Mouse (Mus musculus) embryonic facial prominence, embryonic 15.5 days (tissue): ENCODE data around the gene Cd40. TPM values are rescaled to one million over a fixed set of nuclear protein-coding genes. Genes with fewer than 3 reads are reported as not detected.

ENCODE experiments used
- ATAC-seq: fragments of 200-750 bp; cut with Nextera tagmentation; 2 replicates; pipeline ENCODE4 v1.8.0; 2017; ENCODE audit warnings: low read depth, moderate TSS enrichment; ENCODE audit not compliant: insufficient number of reproducible peaks, low FRiP score, low TSS enrichment
- H3K27ac ChIP-seq: fragments of 300-500 bp; sonication (generic); replicated peaks from 2 replicates; pipeline ENCODE4 v1.5.1; 2015; ENCODE audit warnings: mild to moderate bottlenecking, inconsistent platforms
- H3K27me3 ChIP-seq: fragments of 300-500 bp; sonication (generic); 2 replicates; pipeline ENCODE4 v1.6.1; 2015; ENCODE audit warnings: inconsistent platforms
- H3K36me3 ChIP-seq: fragments of 300-500 bp; sonication (generic); 2 replicates; pipeline ENCODE4 v1.6.1; 2015; ENCODE audit warnings: mild to moderate bottlenecking, inconsistent platforms
- H3K4me1 ChIP-seq: fragments of 300-500 bp; sonication (generic); 2 replicates; pipeline ENCODE4 v1.6.1; 2015; ENCODE audit warnings: inconsistent platforms
- H3K4me2 ChIP-seq: fragments of 300-500 bp; sonication (generic); replicated peaks from 2 replicates; pipeline ENCODE4 v1.6.1; 2015; ENCODE audit warnings: mild to moderate bottlenecking, inconsistent platforms
- H3K4me3 ChIP-seq: fragments of 300-500 bp; sonication (generic); replicated peaks from 2 replicates; pipeline ENCODE4 v1.5.1; 2015; ENCODE audit warnings: mild to moderate bottlenecking, inconsistent platforms
- H3K9ac ChIP-seq: fragments of 300-500 bp; sonication (generic); 2 replicates; pipeline ENCODE4 v1.6.1; 2015; ENCODE audit warnings: inconsistent platforms
- H3K9me3 ChIP-seq: fragments of 300-500 bp; sonication (generic); replicated peaks from 2 replicates; pipeline ENCODE4 v1.6.1; 2016; ENCODE audit warnings: inconsistent platforms
- WGBS: fragments of 180-500 bp; shearing (Covaris S2); methylation state at CpG from one replicate; pipeline ENCODE4 v1.1.7; 2015; 5-methylcytosine and 5-hydroxymethylcytosine counted together
- polyA plus RNA-seq: library from polyadenylated mRNA; unstranded; fragments of >200 nt; fragmentation: Nextera tagmentation; extraction: Ambion mirVana; gene quantifications from 2 replicates; pipeline ENCODE4 v1.2.1, GENCODE M21; 2015

Gene Cd40
- polyA plus RNA-seq, 1 experiment from 2014 or later, result 7.7 TPM

DNA sequence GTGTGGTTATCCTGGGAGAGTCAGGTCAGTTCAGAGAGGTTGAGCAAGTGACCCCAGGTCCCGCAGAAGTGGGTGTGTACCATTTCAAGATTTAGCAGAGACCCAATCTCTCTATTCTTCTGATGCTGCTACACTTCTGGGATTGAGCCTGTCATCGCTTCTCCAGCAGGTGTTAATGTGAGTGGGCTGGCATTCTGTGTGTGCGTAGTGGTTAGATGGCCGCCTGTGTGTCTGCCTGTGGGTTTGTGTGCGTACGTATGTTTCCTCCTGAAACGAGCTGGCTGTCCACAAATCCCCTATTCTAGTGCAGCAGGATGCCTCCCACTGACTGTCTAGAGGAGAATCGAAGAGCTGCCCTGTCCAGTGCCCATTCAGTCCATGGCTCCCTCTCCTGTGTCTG lies 22.6 kb downstream of the Cd40 start:
- Histone ChIP-seq H3K27ac (no peak overlapping the region), H3K9ac (no peak overlapping the region), H3K9me3 (no peaks in the 10 kb centered on the region), H3K4me1 (peaks cover 4% of the 10 kb centered on the region; the same call in 1 of the 2 replicates), H3K4me3 (no peak overlapping the region), H3K36me3 (no peaks in the 10 kb centered on the region), H3K27me3 (peaks cover 83% of the 10 kb centered on the region), H3K4me2 (no peak overlapping the region)
- 68% methylated on average over 8 of the region's 8 CpGs for WGBS
- no peak for ATAC-seq

DNA sequence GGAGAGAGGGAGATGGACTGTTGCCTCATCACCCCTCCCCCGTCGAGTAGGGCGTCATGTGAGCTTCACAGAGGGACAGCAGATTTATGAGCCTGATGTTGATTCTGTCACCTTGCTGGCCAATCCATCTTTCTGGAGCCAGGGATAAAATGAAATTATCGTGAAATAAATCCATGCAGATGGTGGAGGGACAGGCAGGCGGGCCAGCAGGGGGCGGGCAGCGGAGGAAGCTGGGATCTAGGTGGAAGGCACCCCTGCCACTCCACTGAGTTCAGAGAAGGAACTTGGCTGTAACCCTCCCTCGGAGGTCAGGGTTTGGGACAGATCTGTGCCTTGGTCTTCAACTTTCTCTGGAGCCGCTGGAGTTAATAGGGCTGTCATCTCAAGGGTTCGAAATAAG lies 23.2 kb downstream of the Cd40 start:
- no peak overlapping the region for H3K9ac ChIP-seq
- H3K4me1 ChIP-seq, result no peaks in the 10 kb centered on the region; the same call in 1 of the 2 replicates
- no peak overlapping the region for H3K27ac ChIP-seq
- 26% methylated on average over 10 of the region's 10 CpGs for WGBS
- no peak overlapping the region for H3K4me2 ChIP-seq
- peaks cover 77% of the 10 kb centered on the region for H3K27me3 ChIP-seq
- no peak for ATAC-seq
- no peak overlapping the region for H3K4me3 ChIP-seq
- H3K9me3 ChIP-seq, result no peaks in the 10 kb centered on the region
- no peaks in the 10 kb centered on the region for H3K36me3 ChIP-seq

DNA sequence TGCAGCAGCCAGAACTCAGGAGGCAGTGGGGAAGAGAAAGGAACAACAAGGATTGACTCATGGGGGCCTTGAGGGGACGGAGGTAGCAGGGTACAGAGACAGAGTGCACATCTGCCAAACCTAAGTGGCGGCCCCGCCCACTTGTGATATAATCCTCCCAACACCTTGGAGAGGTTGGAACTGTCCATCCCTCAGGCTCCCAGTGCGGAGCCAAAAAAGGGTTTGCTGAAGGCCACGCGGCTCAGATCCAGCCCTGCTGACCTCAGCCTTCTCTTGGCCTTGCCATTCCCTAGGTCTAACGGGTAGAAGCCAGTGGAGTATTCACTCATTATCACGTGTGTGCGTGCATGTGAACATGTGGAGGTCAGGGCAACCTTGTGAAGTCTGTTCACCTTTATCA lies 25.2 kb downstream of the Cd40 start:
- Histone ChIP-seq H3K27me3 (peaks cover 58% of the 10 kb centered on the region), H3K4me2 (no peak overlapping the region), H3K36me3 (no peaks in the 10 kb centered on the region), H3K27ac (no peak overlapping the region), H3K4me3 (no peak overlapping the region), H3K9me3 (no peaks in the 10 kb centered on the region), H3K9ac (no peak overlapping the region), H3K4me1 (no peaks in the 10 kb centered on the region; the same call in 1 of the 2 replicates)
- 18% methylated on average over 9 of the region's 9 CpGs for whole genome bisulfite sequencing
- no peak; the same call in 1 of the 2 replicates for ATAC-seq

DNA sequence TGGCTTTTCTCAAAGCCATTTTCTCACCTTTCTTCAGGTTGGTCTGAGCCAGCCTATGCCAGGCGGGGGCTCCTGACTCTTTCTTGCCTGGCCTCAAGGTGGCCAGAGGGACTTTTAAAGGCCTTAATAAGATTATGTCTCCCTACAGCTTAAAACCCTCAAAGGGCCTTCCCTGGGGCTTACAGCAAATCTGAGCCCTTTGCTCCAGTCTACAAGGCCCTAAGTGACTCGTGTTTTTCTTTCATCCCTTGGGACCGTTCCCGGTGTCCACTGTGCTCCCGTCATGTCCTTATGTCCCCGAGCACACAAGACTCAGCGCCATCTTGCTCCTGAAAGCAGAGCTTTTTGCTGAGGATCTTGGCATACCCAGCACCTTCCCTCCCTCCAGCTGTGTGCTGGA lies 25.8 kb downstream of the Cd40 start:
- Histone ChIP-seq H3K27me3 (peaks cover 52% of the 10 kb centered on the region), H3K4me1 (no peaks in the 10 kb centered on the region), H3K27ac (no peak overlapping the region), H3K9me3 (no peaks in the 10 kb centered on the region), H3K36me3 (no peaks in the 10 kb centered on the region), H3K4me2 (no peak overlapping the region), H3K4me3 (no peak overlapping the region), H3K9ac (no peak overlapping the region)
- 15% methylated on average over 7 of the region's 7 CpGs for WGBS
- no peak for ATAC-seq

DNA sequence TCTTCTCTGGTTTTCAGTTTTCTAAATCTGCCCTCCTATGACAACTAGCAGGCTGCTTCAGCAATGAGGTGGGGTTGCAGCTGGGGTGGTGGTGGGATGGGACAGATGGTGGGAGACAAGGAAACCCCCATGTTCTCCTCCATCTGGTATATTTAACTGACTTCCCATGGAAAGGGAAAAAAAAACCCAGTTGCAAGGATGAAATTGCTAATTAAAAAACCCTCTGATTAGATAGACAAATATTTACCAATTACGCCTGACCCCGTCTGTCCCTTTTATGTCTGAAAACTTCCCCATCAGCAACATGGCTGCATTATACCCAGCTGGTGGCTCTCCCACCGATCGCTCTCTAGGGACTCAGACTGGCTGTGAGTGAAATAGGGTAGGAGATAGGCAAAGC lies 31.2 kb downstream of the Cd40 start:
- H3K4me2 ChIP-seq, result no peak overlapping the region
- WGBS, result 74% methylated on average over 4 of the region's 4 CpGs
- H3K36me3 ChIP-seq, result no peaks in the 10 kb centered on the region
- no peak for ATAC-seq
- H3K9me3 ChIP-seq, result no peaks in the 10 kb centered on the region
- no peak overlapping the region for H3K9ac ChIP-seq
- H3K4me3 ChIP-seq, result no peak overlapping the region
- 0 out of 2 replicates have a peak, but pooled peaks cover 3% of the 10 kb centered on the region for H3K27me3 ChIP-seq
- H3K4me1 ChIP-seq, result no peaks in the 10 kb centered on the region
- no peak overlapping the region for H3K27ac ChIP-seq

DNA sequence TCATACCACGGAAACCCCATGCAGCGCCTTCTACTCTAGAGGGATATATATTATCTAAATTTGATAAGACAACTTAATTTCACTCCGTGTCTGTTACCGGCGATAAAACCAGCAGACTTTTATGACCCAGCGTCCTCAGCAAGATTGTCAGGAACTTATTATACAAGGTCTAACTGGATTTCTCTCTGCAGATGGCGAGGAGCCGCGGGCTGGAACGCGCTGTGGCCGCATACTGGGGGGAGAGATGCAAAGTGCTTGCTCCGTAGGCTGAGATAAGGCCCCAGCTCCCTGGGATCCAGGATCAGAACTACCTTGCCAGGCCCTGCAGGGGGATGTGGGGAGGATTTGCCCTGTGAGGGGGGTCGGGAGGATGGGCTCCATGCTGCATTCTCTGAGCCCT lies 34.0 kb downstream of the Cd40 start:
- Histone ChIP-seq H3K36me3 (no peaks in the 10 kb centered on the region), H3K4me1 (no peaks in the 10 kb centered on the region), H3K27ac (no peak overlapping the region), H3K9me3 (no peaks in the 10 kb centered on the region), H3K27me3 (0 out of 2 replicates have a peak, but pooled peaks cover 3% of the 10 kb centered on the region), H3K9ac (no peak overlapping the region), H3K4me3 (no peak overlapping the region), H3K4me2 (no peak overlapping the region)
- no peak for ATAC-seq
- 28% methylated on average over 14 of the region's 14 CpGs for WGBS

DNA sequence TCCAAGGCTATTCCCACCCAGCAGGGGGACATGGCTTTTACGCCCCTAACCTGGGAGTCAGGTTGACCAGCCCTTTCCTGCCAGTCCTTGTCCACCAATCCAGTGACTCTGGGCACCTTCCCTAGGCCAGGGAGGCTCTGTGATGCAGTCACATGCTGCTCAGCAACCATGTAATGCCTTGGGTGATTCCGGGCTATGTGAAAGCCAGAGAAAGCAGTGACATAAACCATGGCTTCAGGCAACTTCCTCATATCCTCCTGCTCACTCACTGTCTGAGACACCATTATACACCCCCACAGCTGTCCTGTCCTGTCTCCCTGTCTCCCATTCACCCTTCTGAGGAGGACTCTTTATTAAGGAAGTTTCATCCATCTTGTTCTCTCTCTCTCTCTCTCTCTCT lies 35.2 kb downstream of the Cd40 start, which contains the start of gene 1700025C18Rik:
TSS of gene 1700025C18Rik (minus strand) at position 101 of the 400 bp plus-strand sequence.
- no peak within 1 kb of the TSS for H3K9ac ChIP-seq
- WGBS, result 78% methylated on average over 2 of the region's 2 CpGs
- ATAC-seq, result no peak
- no peaks in the 10 kb centered on the region for H3K9me3 ChIP-seq
- H3K4me2 ChIP-seq, result no peak within 1 kb of the TSS
- no peak within 1 kb of the TSS for H3K27ac ChIP-seq
- H3K36me3 ChIP-seq, result no peaks in the 10 kb centered on the region
- H3K27me3 ChIP-seq, result peaks cover 4% of the 10 kb centered on the region; the same call in 1 of the 2 replicates
- H3K4me3 ChIP-seq, result no peak within 1 kb of the TSS
- no peaks in the 10 kb centered on the region for H3K4me1 ChIP-seq

DNA sequence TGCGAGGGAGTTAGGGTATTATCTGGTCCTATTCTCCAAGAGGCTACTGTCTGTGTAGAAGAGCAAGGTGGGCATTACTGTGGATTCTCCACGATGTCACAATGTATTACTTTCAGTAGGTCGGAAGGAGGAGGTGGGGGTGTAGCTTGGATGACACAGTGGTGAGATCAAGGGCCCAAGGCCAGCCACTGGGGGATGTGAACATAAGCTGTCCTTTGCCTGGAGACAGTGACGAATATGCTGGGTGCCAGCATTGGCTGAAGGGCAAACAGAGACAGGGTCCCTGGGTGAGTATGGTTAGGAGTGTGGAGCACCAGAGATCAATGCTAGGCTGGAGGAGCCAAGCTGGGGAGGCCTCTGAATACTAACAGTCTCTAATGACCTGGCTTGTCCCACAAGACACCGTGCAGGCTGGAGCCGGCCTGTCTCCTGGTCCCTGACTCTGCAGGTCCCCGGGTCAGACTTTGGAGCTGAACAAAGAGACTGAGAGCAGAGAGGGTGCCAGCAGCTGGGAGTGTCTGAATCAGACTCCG lies 36.1 kb downstream of the Cd40 start:
- ATAC-seq, result no peak
- H3K4me1 ChIP-seq, result no peaks in the 10 kb centered on the region

DNA sequence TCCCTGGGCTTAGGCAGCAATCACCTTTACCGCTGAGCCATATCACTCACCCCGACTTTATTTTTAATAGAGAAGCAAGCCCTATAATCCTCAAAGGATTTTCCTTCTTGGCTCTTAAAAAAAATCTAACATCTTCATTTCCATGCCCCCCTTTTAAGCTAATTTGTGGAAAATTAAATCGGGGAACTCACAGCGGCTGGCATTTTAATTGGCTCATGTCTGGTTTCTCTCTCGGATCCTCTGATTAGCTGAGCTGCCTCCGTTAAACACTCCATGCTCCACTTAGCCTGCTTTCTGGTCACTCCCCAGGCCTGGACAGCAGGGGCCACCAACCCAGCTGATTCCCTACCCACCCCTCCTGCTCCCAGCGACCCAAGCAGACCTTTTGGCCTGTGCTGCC lies 37.0 kb downstream of the Cd40 start:
- H3K9me3 ChIP-seq, result no peaks in the 10 kb centered on the region
- 45% methylated on average over 7 of the region's 7 CpGs for WGBS
- H3K4me3 ChIP-seq, result no peak overlapping the region
- H3K36me3 ChIP-seq, result no peaks in the 10 kb centered on the region
- H3K27ac ChIP-seq, result no peak overlapping the region
- peaks cover 21% of the 10 kb centered on the region for H3K27me3 ChIP-seq
- no peak overlapping the region for H3K9ac ChIP-seq
- H3K4me2 ChIP-seq, result no peak overlapping the region
- H3K4me1 ChIP-seq, result no peaks in the 10 kb centered on the region
- no peak for ATAC-seq

More for the DNA sequence above, 36.1 kb downstream of the Cd40 start:
- Histone ChIP-seq H3K4me3 (no peak overlapping the region), H3K9me3 (no peaks in the 10 kb centered on the region), H3K27ac (no peak overlapping the region), H3K9ac (no peak overlapping the region), H3K27me3 (peaks cover 12% of the 10 kb centered on the region; the same call in 1 of the 2 replicates), H3K4me2 (no peak overlapping the region), H3K36me3 (no peaks in the 10 kb centered on the region)
- WGBS, result 71% methylated on average over 8 of the region's 8 CpGs

DNA sequence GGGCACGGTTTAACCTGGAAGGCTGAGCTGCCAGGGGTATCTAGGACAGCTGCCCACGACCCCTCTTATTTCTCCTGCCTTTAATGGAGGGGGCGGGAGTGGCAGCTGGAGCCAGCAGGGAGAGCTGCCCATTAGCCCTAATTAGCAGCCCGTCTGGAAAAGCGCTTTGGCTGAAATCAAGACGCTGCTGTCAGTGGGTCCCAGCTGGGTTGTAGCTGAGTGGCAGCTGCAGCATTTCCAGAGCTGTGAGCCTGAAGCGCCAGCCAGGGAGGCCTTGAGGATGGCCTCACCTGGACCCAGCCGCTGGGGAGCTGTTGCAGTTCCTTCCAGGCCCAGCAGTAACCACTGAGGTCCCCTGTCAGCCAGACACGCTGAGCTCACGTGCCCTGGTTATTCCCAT lies 40.9 kb downstream of the Cd40 start:
- no peak for ATAC-seq
- WGBS, result 16% methylated on average over 10 of the region's 10 CpGs

DNA sequence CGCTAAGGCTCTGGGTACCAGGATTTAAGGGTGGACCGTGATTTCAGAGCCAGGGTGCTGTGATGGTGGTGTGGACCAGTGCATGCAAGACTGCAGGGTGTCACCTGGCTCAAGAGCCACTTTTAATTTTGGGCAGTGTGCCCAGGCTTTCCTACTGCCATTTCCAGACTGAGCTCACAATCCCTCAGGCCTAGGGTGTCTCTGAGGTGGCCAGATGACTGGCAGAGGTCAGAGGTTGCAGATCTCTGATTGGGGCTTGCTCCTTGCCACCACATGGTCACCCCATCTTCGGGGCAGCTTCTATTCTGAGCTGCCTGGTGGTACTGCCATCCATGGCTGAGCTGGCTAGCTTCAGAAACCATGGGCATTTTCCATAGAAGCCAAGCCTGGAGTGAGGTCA lies 43.4 kb downstream of the Cd40 start:
- Histone ChIP-seq H3K36me3 (no peaks in the 10 kb centered on the region), H3K27me3 (peaks cover 52% of the 10 kb centered on the region), H3K4me1 (no peaks in the 10 kb centered on the region), H3K9me3 (no peaks in the 10 kb centered on the region), H3K4me3 (no peak overlapping the region), H3K4me2 (no peak overlapping the region), H3K27ac (no peak overlapping the region), H3K9ac (no peak overlapping the region)
- WGBS, result 68% methylated on average over 3 of the region's 3 CpGs
- no peak for ATAC-seq

More for the DNA sequence above, 40.9 kb downstream of the Cd40 start:
- Histone ChIP-seq H3K36me3 (no peaks in the 10 kb centered on the region), H3K27ac (no peak overlapping the region), H3K9me3 (no peaks in the 10 kb centered on the region), H3K4me3 (no peak overlapping the region), H3K4me2 (no peak overlapping the region), H3K27me3 (peaks cover 37% of the 10 kb centered on the region), H3K9ac (no peak overlapping the region), H3K4me1 (no peaks in the 10 kb centered on the region)

DNA sequence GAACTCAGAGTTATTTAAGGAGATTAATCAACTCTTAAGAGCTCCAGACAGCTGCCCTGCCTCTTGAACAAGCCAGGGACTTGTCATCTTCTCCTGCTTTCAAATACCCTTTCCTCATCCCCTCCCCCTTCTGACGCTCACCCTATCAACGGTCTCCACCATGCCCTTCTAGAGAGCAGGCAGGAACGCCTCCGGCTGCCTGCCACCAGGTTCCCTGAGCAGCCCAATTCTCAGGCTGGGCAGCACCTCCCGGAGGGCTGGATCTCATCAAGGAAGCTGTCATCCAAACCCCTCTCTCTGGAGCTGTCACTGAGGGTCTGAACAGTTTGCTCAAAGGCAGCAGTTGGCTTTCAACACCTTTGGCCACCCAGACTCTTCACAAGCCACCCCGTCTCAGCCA lies 45.3 kb downstream of the Cd40 start:
- Histone ChIP-seq H3K36me3 (no peaks in the 10 kb centered on the region), H3K27me3 (peaks cover 57% of the 10 kb centered on the region), H3K9ac (no peak overlapping the region), H3K9me3 (no peaks in the 10 kb centered on the region), H3K27ac (no peak overlapping the region), H3K4me1 (no peaks in the 10 kb centered on the region), H3K4me3 (no peak overlapping the region), H3K4me2 (no peak overlapping the region)
- ATAC-seq, result no peak
- 7% methylated on average over 6 of the region's 6 CpGs for WGBS
